Mouse (Mus musculus): ENCODE data around the gene Manf. TPM values are rescaled to one million over a fixed set of nuclear protein-coding genes. Genes with fewer than 3 reads are reported as not detected.

Gene Manf
- 86.3 to 113 TPM (median 87.6 TPM) in 3 replicates for total RNA-seq (2017)

GRCm38 (mm10) chr9:106891829-106892551, at the start of gene Manf:
TSS of gene Manf (minus strand) at chr9:106891979.
- peak; percentile 90 for ATAC-seq (replicated peaks; ENCODE audit: insufficient number of reproducible peaks, low FRiP score, low TSS enrichment, poor library complexity, severe bottlenecking)

GRCm38 (mm10) chr9:106934998-106935397, 43.2 kb upstream of the Manf start:
- no peak for ATAC-seq (replicated peaks; ENCODE audit: insufficient number of reproducible peaks, low FRiP score, low TSS enrichment, poor library complexity, severe bottlenecking)

GRCm38 (mm10) chr9:106914878-106915277, 23.1 kb upstream of the Manf start:
- no peak for ATAC-seq (replicated peaks; ENCODE audit: insufficient number of reproducible peaks, low FRiP score, low TSS enrichment, poor library complexity, severe bottlenecking)

GRCm38 (mm10) chr9:106913759-106914158, 22.0 kb upstream of the Manf start:
- no peak for ATAC-seq (replicated peaks; ENCODE audit: insufficient number of reproducible peaks, low FRiP score, low TSS enrichment, poor library complexity, severe bottlenecking)

GRCm38 (mm10) chr9:106911624-106912023, 19.8 kb upstream of the Manf start:
- no peak for ATAC-seq (replicated peaks; ENCODE audit: insufficient number of reproducible peaks, low FRiP score, low TSS enrichment, poor library complexity, severe bottlenecking)

GRCm38 (mm10) chr9:106908715-106909114, 16.9 kb upstream of the Manf start:
- no peak for ATAC-seq (replicated peaks; ENCODE audit: insufficient number of reproducible peaks, low FRiP score, low TSS enrichment, poor library complexity, severe bottlenecking)

- no peak for ATAC-seq (replicated peaks; ENCODE audit: insufficient number of reproducible peaks, low FRiP score, low TSS enrichment, poor library complexity, severe bottlenecking)
These were observed 16.4 kb upstream of the Manf start for GRCm38 (mm10) chr9:106908174-106908573.

GRCm38 (mm10) chr9:106906597-106906996, 14.8 kb upstream of the Manf start:
- ATAC-seq (replicated peaks; ENCODE audit: insufficient number of reproducible peaks, low FRiP score, low TSS enrichment, poor library complexity, severe bottlenecking): no peak

GRCm38 (mm10) chr9:106903791-106904134, 12.0 kb upstream of the Manf start:
- no peak for ATAC-seq (replicated peaks; ENCODE audit: insufficient number of reproducible peaks, low FRiP score, low TSS enrichment, poor library complexity, severe bottlenecking)

GRCm38 (mm10) chr9:106903099-106903790, 11.5 kb upstream of the Manf start:
- no peak for ATAC-seq (replicated peaks; ENCODE audit: insufficient number of reproducible peaks, low FRiP score, low TSS enrichment, poor library complexity, severe bottlenecking)

- no peak for ATAC-seq (replicated peaks; ENCODE audit: insufficient number of reproducible peaks, low FRiP score, low TSS enrichment, poor library complexity, severe bottlenecking)
These were observed 9.8 kb upstream of the Manf start for GRCm38 (mm10) chr9:106901596-106901995.

- no peak for ATAC-seq (replicated peaks; ENCODE audit: insufficient number of reproducible peaks, low FRiP score, low TSS enrichment, poor library complexity, severe bottlenecking)
These were observed 7.1 kb upstream of the Manf start for GRCm38 (mm10) chr9:106898901-106899300.

- ATAC-seq (replicated peaks; ENCODE audit: insufficient number of reproducible peaks, low FRiP score, low TSS enrichment, poor library complexity, severe bottlenecking): no peak
These were observed 1.5 kb upstream of the Manf start for GRCm38 (mm10) chr9:106893327-106893726.

GRCm38 (mm10) chr9:106892552-106892875, 735 bp upstream of the Manf start:
- ATAC-seq (replicated peaks; ENCODE audit: insufficient number of reproducible peaks, low FRiP score, low TSS enrichment, poor library complexity, severe bottlenecking): no peak

GRCm38 (mm10) chr9:106891341-106891741, 438 bp downstream of the Manf start:
- ATAC-seq (replicated peaks; ENCODE audit: insufficient number of reproducible peaks, low FRiP score, low TSS enrichment, poor library complexity, severe bottlenecking): no peak

GRCm38 (mm10) chr9:106890496-106891240, 1.1 kb downstream of the Manf start:
- no peak for ATAC-seq (replicated peaks; ENCODE audit: insufficient number of reproducible peaks, low FRiP score, low TSS enrichment, poor library complexity, severe bottlenecking)

GRCm38 (mm10) chr9:106889321-106889720, 2.5 kb downstream of the Manf start:
- no peak for ATAC-seq (replicated peaks; ENCODE audit: insufficient number of reproducible peaks, low FRiP score, low TSS enrichment, poor library complexity, severe bottlenecking)

GRCm38 (mm10) chr9:106888346-106888745, 3.4 kb downstream of the Manf start:
- no peak for ATAC-seq (replicated peaks; ENCODE audit: insufficient number of reproducible peaks, low FRiP score, low TSS enrichment, poor library complexity, severe bottlenecking)

GRCm38 (mm10) chr9:106886828-106887702, 4.7 kb downstream of the Manf start, which contains the start of gene Rbm15b:
TSS of gene Rbm15b (minus strand) at chr9:106887428.
- ATAC-seq (replicated peaks; ENCODE audit: insufficient number of reproducible peaks, low FRiP score, low TSS enrichment, poor library complexity, severe bottlenecking): peak; percentile 52
